ENCODE assay signal across 12 mouse cellular contexts in the genomic region with DNA sequence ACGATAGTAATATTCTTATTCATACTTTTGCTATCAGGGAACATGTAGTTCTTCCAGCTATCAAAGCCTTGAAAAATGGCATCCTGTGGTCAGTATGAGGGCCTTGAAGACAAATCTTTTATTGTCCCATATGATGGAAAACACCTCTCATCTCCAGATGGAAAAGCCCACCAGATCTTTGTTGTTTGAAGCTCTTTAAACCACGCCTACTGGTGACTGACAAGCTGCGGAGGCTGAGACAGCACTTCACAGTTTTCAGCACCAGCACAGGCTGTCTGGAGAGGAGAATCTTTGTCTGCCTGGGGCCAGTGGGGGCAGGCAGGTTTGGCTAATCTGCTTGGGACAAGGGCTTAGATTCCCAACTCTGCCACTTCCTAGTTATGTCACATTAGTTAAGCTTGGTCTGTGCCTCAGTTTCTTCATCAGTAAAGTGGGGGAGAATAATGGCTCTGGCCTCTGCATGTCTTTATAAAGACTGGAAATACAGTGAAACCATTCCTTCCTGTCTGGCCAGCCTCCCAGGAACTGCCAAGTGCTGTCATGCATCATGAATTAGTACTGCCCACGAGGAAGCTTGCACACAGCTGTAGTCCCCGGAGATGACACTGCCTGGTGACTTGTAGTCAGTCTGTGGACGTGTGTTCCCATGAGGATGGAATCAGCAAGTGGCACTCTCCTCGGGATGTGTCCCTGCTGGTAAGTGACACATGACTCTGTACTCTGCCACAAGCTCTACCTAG. TPM values are rescaled to one million over a fixed set of nuclear protein-coding genes. Genes with fewer than 3 reads are reported as not detected.
A peak's percentile ranks its signal among the peaks of the same experiment; 100 is the strongest.
DNase-seq lines count a peak whose midpoint lies in the region; ATAC-seq and TF ChIP-seq lines count a peak whose summit lies in the region.
"Had no signal": no experiment of that assay in that cellular context is flagged by ENCODE, and none has a peak within 500 bp of the region (broad histone marks: within the 10 kb centered on the region; RNA-seq: fewer than 3 reads in every experiment).

No protein-coding gene starts in this region.

- no peak overlapping the region for H3K4me2 ChIP-seq in hindbrain, embryonic 15.5 days
- H3K4me2 ChIP-seq in kidney, postnatal 0 days (ENCODE audit: low read length): no peak overlapping the region
- H3K4me2 ChIP-seq: neural tube, embryonic 12.5 days; stomach, embryonic 15.5 days had no signal

- no peak overlapping the region for H3K4me3 ChIP-seq in hindbrain, embryonic 15.5 days
- H3K4me3 ChIP-seq in hindbrain, embryonic 10.5 days: no peak overlapping the region
- no peak overlapping the region for H3K4me3 ChIP-seq in kidney, postnatal 0 days (replicated peaks; ENCODE audit: low read depth, low read length)
- H3K4me3 ChIP-seq: neural tube, embryonic 12.5 days; stomach, embryonic 15.5 days had no signal

- ATAC-seq in hindbrain, embryonic 15.5 days (ENCODE audit: low FRiP score, low read depth): 0 out of 2 replicates have a peak, but pooled peaks have one; percentile 15
- ATAC-seq in kidney, postnatal 0 days (replicated peaks; ENCODE audit: low FRiP score, low read depth): peak; percentile 50; the same call in 1 of the 2 replicates
- ATAC-seq in activated CD4-positive, CD25-positive, alpha-beta regulatory T cell, adult 4 months: no peak

- H3K27ac ChIP-seq in hindbrain, embryonic 15.5 days (replicated peaks): 0 out of 2 replicates have a peak overlapping the region, but pooled peaks have one; percentile 18
- H3K27ac ChIP-seq in hindbrain, embryonic 10.5 days: no peak overlapping the region
- H3K27ac ChIP-seq in kidney, postnatal 0 days: no peak overlapping the region
- H3K27ac ChIP-seq: liver, embryonic 14.5 days; neural tube, embryonic 12.5 days; stomach, embryonic 15.5 days had no signal

- H3K27me3 ChIP-seq in hindbrain, embryonic 15.5 days: no peaks in the 10 kb centered on the region
- no peaks in the 10 kb centered on the region for H3K27me3 ChIP-seq in hindbrain, embryonic 10.5 days (ENCODE audit: insufficient read depth, poor library complexity, severe bottlenecking)
- H3K27me3 ChIP-seq in kidney, postnatal 0 days (ENCODE audit: insufficient read depth, low read length): no peaks in the 10 kb centered on the region
- H3K27me3 ChIP-seq: neural tube, embryonic 12.5 days; stomach, embryonic 15.5 days had no signal

- H3K4me1 ChIP-seq in hindbrain, embryonic 15.5 days (replicated peaks): peaks cover 26% of the 10 kb centered on the region
- peaks cover 6% of the 10 kb centered on the region; the same call in 1 of the 2 replicates for H3K4me1 ChIP-seq in hindbrain, embryonic 10.5 days (replicated peaks)
- H3K4me1 ChIP-seq in kidney, postnatal 0 days (replicated peaks; ENCODE audit: insufficient read depth, low read length): no peaks in the 10 kb centered on the region
- H3K4me1 ChIP-seq: stomach, embryonic 15.5 days had no signal

- no peak for DNase-seq in hindbrain, embryonic 10.5 days (ENCODE audit: low spot score)
- peak; percentile 51 for DNase-seq in MN1 (ENCODE audit: low spot score)
- DNase-seq in adrenal gland, postnatal 25 days: peak; percentile 42
- peak; percentile 67 for DNase-seq in kidney, postnatal 0 days (ENCODE audit: low spot score)
- no peak for DNase-seq in heart, postnatal 10 days
- no peak for DNase-seq in thymus, postnatal 10 days (ENCODE audit: low spot score in 2 of 2)

- intact Hi-C loops in heart, postnatal 10 days (cut with DNase I): no loop called here

- no peaks in the 10 kb centered on the region for H3K9me3 ChIP-seq in hindbrain, embryonic 15.5 days
- H3K9me3 ChIP-seq in hindbrain, embryonic 10.5 days: no peaks in the 10 kb centered on the region
- H3K9me3 ChIP-seq in kidney, postnatal 0 days (replicated peaks; ENCODE audit: low read length): no peaks in the 10 kb centered on the region
- H3K9me3 ChIP-seq: neural tube, embryonic 12.5 days; stomach, embryonic 15.5 days had no signal

- no peak overlapping the region for H3K9ac ChIP-seq in hindbrain, embryonic 15.5 days
- no peak overlapping the region for H3K9ac ChIP-seq in kidney, postnatal 0 days (ENCODE audit: low read depth, low read length)
- H3K9ac ChIP-seq: liver, embryonic 14.5 days; neural tube, embryonic 12.5 days; stomach, embryonic 15.5 days had no signal

- WGBS in hindbrain, embryonic 15.5 days: 41% methylated on average over 7 of the region's 7 CpGs
- 65% methylated on average over 7 of the region's 7 CpGs for WGBS in hindbrain, embryonic 10.5 days
- 32% methylated on average over 7 of the region's 7 CpGs for WGBS in kidney, postnatal 0 days

- no peaks in the 10 kb centered on the region for H3K36me3 ChIP-seq in hindbrain, embryonic 15.5 days
- H3K36me3 ChIP-seq in hindbrain, embryonic 10.5 days: no peaks in the 10 kb centered on the region
- no peaks in the 10 kb centered on the region for H3K36me3 ChIP-seq in kidney, postnatal 0 days (ENCODE audit: insufficient read depth, low read length)
- H3K36me3 ChIP-seq: G1E; neural tube, embryonic 12.5 days; stomach, embryonic 15.5 days had no signal

- no peak for TF ChIP-seq CTCF in kidney, postnatal 0 days (IDR thresholded peaks at IDR 0.05; ENCODE audit: low read depth)

RNA-seq across cellular contexts. Expression of a gene that starts 49.9 kb away (rescaled TPM):
- 31.2 and 36.4 TPM in 2 replicates for polyA plus RNA-seq in hindbrain, embryonic 15.5 days (2015; fragmentation: Nextera tagmentation; extraction: Ambion mirVana)
- polyA plus RNA-seq in hindbrain, embryonic 10.5 days (2016; fragmentation: Nextera tagmentation; extraction: Ambion mirVana): 3.2 and 3.8 TPM in 2 replicates
- total RNA-seq in adrenal gland, postnatal 25 days (2021): 13.0 and 23.0 TPM in 2 replicates
- polyA plus RNA-seq in kidney, postnatal 0 days (2015; fragmentation: Nextera tagmentation; extraction: Ambion mirVana): 26.3 and 27.3 TPM in 2 replicates
- polyA plus RNA-seq in activated CD4-positive, CD25-positive, alpha-beta regulatory T cell, adult 4 months (2017; shearing (Covaris generic)): not detected
- 1 to 10 TPM; 4.4 to 4.8 TPM for total RNA-seq in heart, postnatal 10 days (2021)
- polyA plus RNA-seq: G1E had no signal

Comparison
In these comparisons a context has a peak if more than half of its experiments do, and no peak if none do; other contexts are left out.
1. DNase-seq: peak in MN1 (single experiment), adrenal gland, postnatal 25 days (single experiment) and kidney, postnatal 0 days (single experiment); none in hindbrain, embryonic 10.5 days (single experiment), heart, postnatal 10 days (0 of 2) and thymus, postnatal 10 days (0 of 2).